Mouse (Mus musculus) heart, embryonic 14.5 days (tissue): ENCODE measurements around the gene Rprd1b. TPM values are rescaled to one million over a fixed set of nuclear protein-coding genes. Genes with fewer than 3 reads are reported as not detected.
A peak's percentile ranks its signal among the peaks of the same experiment; 100 is the strongest.

Source experiments
- ATAC-seq: fragments of 200-750 bp; cut with Nextera tagmentation; 2 replicates; pipeline ENCODE4 v1.8.0; 2017; ENCODE audit warnings: low read depth, moderate TSS enrichment; ENCODE audit not compliant: insufficient number of reproducible peaks, insufficient read depth, low FRiP score
- H3K27ac ChIP-seq, 2 experiments: fragments of 200-500 bp in 1 of 2; fragments of 300-500 bp in 1 of 2; sonication (generic) in 1 of 2; replicated peaks in 1 of 2; 2 replicates each; pipeline ENCODE4 v1.5.1; 2012 to 2014; ENCODE audit warnings: low read depth in 2 of 2, low read length in 2 of 2, control low read depth in 1 of 2, mild to moderate bottlenecking in 1 of 2, mixed read lengths in 1 of 2; ENCODE audit not compliant: control insufficient read depth in 1 of 2, insufficient read depth in 1 of 2
- H3K27me3 ChIP-seq: fragments of 300-500 bp; sonication (generic); 2 replicates; pipeline ENCODE4 v1.6.1; 2014; ENCODE audit warnings: mild to moderate bottlenecking, low read length, control low read depth; ENCODE audit not compliant: control insufficient read depth, insufficient read depth
- H3K36me3 ChIP-seq: fragments of 300-500 bp; sonication (generic); 2 replicates; pipeline ENCODE4 v1.6.1; 2014; ENCODE audit warnings: mild to moderate bottlenecking, control low read depth, low read length, mixed read lengths; ENCODE audit not compliant: control insufficient read depth, insufficient read depth
- H3K4me1 ChIP-seq, 2 experiments: fragments of 200-500 bp in 1 of 2; fragments of 300-500 bp in 1 of 2; sonication (generic) in 1 of 2; 2 replicates each; pipeline ENCODE4 v1.6.1; 2012 to 2014; ENCODE audit warnings: low read length in 2 of 2, control low read depth in 1 of 2, mixed read lengths in 1 of 2; ENCODE audit not compliant: control insufficient read depth in 2 of 2, insufficient read depth in 2 of 2
- H3K4me2 ChIP-seq: fragments of 300-500 bp; sonication (generic); 2 replicates; pipeline ENCODE4 v1.6.1; 2014; ENCODE audit warnings: mild to moderate bottlenecking, low read length
- H3K4me3 ChIP-seq, 2 experiments: fragments of 200-500 bp in 1 of 2; fragments of 300-500 bp in 1 of 2; sonication (generic) in 1 of 2; 2 replicates each; pipeline ENCODE4 v1.5.1; 2012 to 2014; ENCODE audit warnings: low read length in 2 of 2, mild to moderate bottlenecking in 2 of 2, control low read depth in 1 of 2, low read depth in 1 of 2, moderate library complexity in 1 of 2; ENCODE audit not compliant: control insufficient read depth in 1 of 2, insufficient read depth in 1 of 2
- H3K9ac ChIP-seq: fragments of 300-500 bp; sonication (generic); 2 replicates; pipeline ENCODE4 v1.6.1; 2014; ENCODE audit warnings: mild to moderate bottlenecking, low read length
- H3K9me3 ChIP-seq: fragments of 300-500 bp; sonication (generic); 2 replicates; pipeline ENCODE4 v1.6.1; 2016; ENCODE audit warnings: low read length, control low read depth; ENCODE audit not compliant: control insufficient read depth
- WGBS: fragments of 180-500 bp; shearing (Covaris S2); extraction: QIAGEN DNeasy Blood & Tissue Kit; methylation state at CpG from one replicate; pipeline ENCODE4 v1.1.7; 2014; 5-methylcytosine and 5-hydroxymethylcytosine counted together
- polyA plus RNA-seq: library from polyadenylated mRNA; unstranded; fragments of >200 nt; fragmentation: Nextera tagmentation; extraction: Ambion mirVana; gene quantifications from 2 replicates; pipeline ENCODE4 v1.2.1, GENCODE M21; 2014

Rprd1b gene
- polyA plus RNA-seq, 1 experiment from 2014 or later = 28.4 TPM

- Histone ChIP-seq H3K27me3 (no peaks in the 10 kb centered on the region), H3K4me3 (no peak overlapping the region), H3K4me1 (no peaks in the 10 kb centered on the region), H3K9me3 (no peaks in the 10 kb centered on the region), H3K27ac (no peak overlapping the region), H3K36me3 (no peaks in the 10 kb centered on the region), H3K4me2 (no peak overlapping the region), H3K9ac (no peak overlapping the region)
- WGBS = 69% methylated on average over 4 of the region's 4 CpGs
- ATAC-seq = no peak
Measured at GRCm38 (mm10) chr2:158017330-158017729, 11.0 kb upstream of the Rprd1b start.

DNA sequence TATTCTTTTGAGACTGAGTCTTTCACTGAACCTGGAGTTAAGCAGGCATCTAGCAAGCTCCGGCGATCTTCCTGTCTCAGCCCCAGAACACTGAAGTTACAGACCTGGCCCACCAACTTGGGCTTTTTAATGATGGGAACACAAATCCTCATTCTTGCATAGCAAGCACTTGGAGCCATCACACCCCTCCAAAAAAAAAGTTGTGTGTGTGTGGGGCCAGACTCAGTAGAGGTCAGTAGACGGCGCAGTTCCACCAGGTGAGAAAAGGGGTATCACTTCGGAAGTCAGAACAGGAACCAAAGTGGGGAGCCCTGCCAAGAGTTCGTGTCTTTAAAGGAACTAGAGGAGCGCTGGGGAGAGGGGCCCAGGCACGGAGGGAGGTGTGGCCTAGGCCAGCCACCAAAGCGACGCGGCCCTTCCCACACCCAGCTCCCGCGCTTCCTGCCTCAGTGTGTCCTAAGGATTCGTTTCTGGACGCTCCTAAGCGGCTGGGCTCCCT lies 393 bp upstream of the Rprd1b start:
- Histone ChIP-seq H3K9ac (peak overlapping the region; percentile 94), H3K36me3 (peaks cover 5% of the 10 kb centered on the region; the same call in 1 of the 2 replicates)
- 2% methylated on average over 16 of the region's 16 CpGs for WGBS

DNA sequence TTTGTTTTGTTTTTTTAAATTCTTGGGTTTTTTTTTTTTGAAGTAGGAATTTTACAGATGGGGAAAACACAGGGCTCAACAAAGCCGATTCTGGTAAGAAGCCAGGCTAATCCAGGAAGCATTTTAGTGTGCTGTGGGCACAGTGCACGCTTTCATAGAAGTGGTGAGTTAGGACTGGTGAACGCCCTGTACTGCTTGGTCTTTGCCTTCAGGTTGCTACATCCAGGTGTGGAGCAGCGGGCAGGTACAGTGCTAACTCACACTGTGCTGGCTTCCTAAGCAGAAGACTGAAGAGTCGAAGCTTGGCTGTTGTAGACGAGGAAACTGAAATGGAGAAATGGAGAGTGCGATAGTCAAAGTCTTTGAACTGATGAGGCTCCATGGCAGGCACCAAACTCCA lies 1.7 kb downstream of the Rprd1b start:
- Histone ChIP-seq H3K27me3 (no peaks in the 10 kb centered on the region), H3K4me2 (peak overlapping the region; percentile 78), H3K9me3 (no peaks in the 10 kb centered on the region), H3K9ac (peak overlapping the region; percentile 94; the same call in 1 of the 2 replicates), H3K36me3 (peaks cover 5% of the 10 kb centered on the region; the same call in 1 of the 2 replicates), H3K27ac (no peak overlapping the region), H3K4me3 (peak overlapping the region; percentile 77 to 84; a peak in 3 of 4 replicates), H3K4me1 (peaks cover 9 to 28% of the 10 kb centered on the region in 2 experiments)
- no peak for ATAC-seq
- 75% methylated on average over 7 of the region's 7 CpGs for WGBS

More for the DNA sequence above, 393 bp upstream of the Rprd1b start:
- Histone ChIP-seq H3K27me3 (no peaks in the 10 kb centered on the region), H3K4me3 (peak overlapping the region; percentile 77 to 84), H3K27ac (peak overlapping the region; percentile 89 to 95), H3K4me2 (peak overlapping the region; percentile 78), H3K4me1 (peaks cover 9 to 28% of the 10 kb centered on the region in 2 experiments), H3K9me3 (no peaks in the 10 kb centered on the region)
- no peak for ATAC-seq

- Histone ChIP-seq H3K27me3 (no peaks in the 10 kb centered on the region), H3K27ac (no peak overlapping the region; a peak in 1 of 4 replicates), H3K9me3 (no peaks in the 10 kb centered on the region), H3K36me3 (peaks cover 23% of the 10 kb centered on the region), H3K9ac (no peak overlapping the region), H3K4me3 (no peak overlapping the region), H3K4me1 (peaks cover 4 to 24% of the 10 kb centered on the region in 2 experiments), H3K4me2 (no peak overlapping the region)
- no peak for ATAC-seq
- 78% methylated on average over 2 of the region's 2 CpGs for WGBS
Measured at GRCm38 (mm10) chr2:158035813-158036212, 7.5 kb downstream of the Rprd1b start.

- WGBS = 52% methylated on average over 6 of the region's 6 CpGs
- Histone ChIP-seq H3K9me3 (no peaks in the 10 kb centered on the region), H3K36me3 (peaks cover 29% of the 10 kb centered on the region), H3K4me1 (peaks cover 2 to 18% of the 10 kb centered on the region in 2 experiments; a peak in 3 of 4 replicates), H3K27me3 (no peaks in the 10 kb centered on the region), H3K4me3 (no peak overlapping the region), H3K4me2 (no peak overlapping the region), H3K9ac (no peak overlapping the region), H3K27ac (no peak overlapping the region)
- no peak for ATAC-seq
Measured at GRCm38 (mm10) chr2:158036408-158036807, 8.1 kb downstream of the Rprd1b start.

GRCm38 (mm10) chr2:158036953-158037352 lies 8.7 kb downstream of the Rprd1b start:
- no peaks in the 10 kb centered on the region for H3K9me3 ChIP-seq
- no peak overlapping the region for H3K9ac ChIP-seq
- H3K4me1 ChIP-seq = peaks cover 2 to 16% of the 10 kb centered on the region in 2 experiments; a peak in 3 of 4 replicates
- no peak overlapping the region for H3K4me2 ChIP-seq
- H3K4me3 ChIP-seq = no peak overlapping the region
- no peak for ATAC-seq
- H3K27me3 ChIP-seq = no peaks in the 10 kb centered on the region
- WGBS = 36% methylated on average over 7 of the region's 7 CpGs
- H3K27ac ChIP-seq = peak overlapping the region in 1 of 2 experiments; percentile 20; a peak in 1 of 4 replicates
- H3K36me3 ChIP-seq = peaks cover 32% of the 10 kb centered on the region

GRCm38 (mm10) chr2:158037571-158037970 lies 9.3 kb downstream of the Rprd1b start:
- Histone ChIP-seq H3K9ac (no peak overlapping the region), H3K9me3 (no peaks in the 10 kb centered on the region), H3K4me1 (peaks cover 2 to 16% of the 10 kb centered on the region in 2 experiments; a peak in 3 of 4 replicates), H3K36me3 (peaks cover 36% of the 10 kb centered on the region), H3K27ac (no peak overlapping the region), H3K27me3 (no peaks in the 10 kb centered on the region), H3K4me3 (no peak overlapping the region), H3K4me2 (no peak overlapping the region)
- ATAC-seq = no peak
- 88% methylated on average over 1 of the region's 1 CpGs for WGBS

DNA sequence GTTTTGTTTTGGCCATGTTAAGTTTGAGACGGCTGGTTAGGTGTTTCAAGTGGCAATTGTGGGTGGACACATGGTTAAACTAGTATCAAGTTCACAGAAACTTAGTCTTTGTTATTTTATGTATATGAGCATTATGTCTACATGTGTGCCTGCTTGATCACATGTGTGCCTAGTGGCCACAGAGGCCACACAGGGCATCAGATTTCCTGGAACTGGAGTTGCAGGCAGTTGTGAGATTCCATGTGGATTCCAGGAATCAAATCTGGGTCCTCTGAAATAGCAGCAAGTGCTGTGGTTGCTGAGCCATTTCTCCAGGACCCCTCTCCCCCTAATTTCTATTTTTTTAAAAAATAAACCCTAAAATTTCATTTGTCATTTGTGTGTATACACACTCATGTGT lies 11.4 kb downstream of the Rprd1b start:
- Histone ChIP-seq H3K9ac (no peak overlapping the region), H3K27me3 (no peaks in the 10 kb centered on the region), H3K4me2 (no peak overlapping the region), H3K4me1 (peaks cover 2 to 16% of the 10 kb centered on the region in 2 experiments; a peak in 3 of 4 replicates), H3K4me3 (no peak overlapping the region), H3K9me3 (no peaks in the 10 kb centered on the region), H3K27ac (no peak overlapping the region), H3K36me3 (peaks cover 54% of the 10 kb centered on the region)
- WGBS = 87% methylated on average over 1 of the region's 1 CpGs
- ATAC-seq = no peak
